Mouse (Mus musculus) bone marrow, adult 2 months (tissue): ENCODE results near the gene Nab2.

Experiments used
- CTCF ChIP-seq: fragments of 200-500 bp; IDR thresholded peaks from 2 replicates; pipeline ENCODE4 v1.5.1; 2011; ENCODE audit warnings: low read length, control low read depth; ENCODE audit not compliant: control insufficient read depth, insufficient read depth
- POLR2A ChIP-seq: fragments of 200-500 bp; IDR thresholded peaks from 2 replicates; pipeline ENCODE4 v1.6.1; 2011; ENCODE audit warnings: low read depth, mild to moderate bottlenecking, control low read depth, low read length, borderline replicate concordance; ENCODE audit not compliant: control insufficient read depth

DNA sequence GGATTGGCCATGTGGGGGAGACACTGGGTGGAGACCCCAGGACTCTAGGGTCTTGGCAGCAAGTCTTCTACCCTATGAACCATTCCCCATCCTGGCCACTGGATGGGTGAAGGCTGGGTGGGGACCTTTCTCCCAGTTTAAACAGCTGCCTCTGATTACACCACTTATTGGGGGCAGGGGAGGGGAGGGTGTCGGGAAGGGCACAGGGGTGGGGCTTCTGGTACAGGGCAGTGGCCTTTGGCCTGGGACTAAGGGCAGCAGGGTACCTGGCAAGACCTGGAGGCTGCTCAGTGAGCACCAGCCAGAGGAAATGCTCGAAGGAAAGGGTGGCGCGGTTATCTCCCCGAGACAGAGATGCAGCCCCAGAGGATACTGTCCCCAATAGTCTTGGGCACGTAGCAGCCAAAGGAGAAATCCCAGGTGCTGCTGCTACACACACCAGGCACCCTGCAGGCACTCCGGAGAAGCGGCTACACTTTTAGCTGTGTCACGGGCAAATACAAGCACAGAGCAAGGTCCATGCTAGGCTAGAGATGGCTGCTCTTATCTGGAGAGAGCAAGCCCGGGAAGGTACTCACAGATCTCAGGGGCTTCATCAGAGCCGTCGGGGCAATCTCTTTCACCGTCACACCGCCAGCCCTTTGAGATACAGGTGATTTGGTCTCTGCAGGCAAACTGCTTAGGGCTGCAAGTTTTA lies 56.1 kb downstream of the Nab2 start:
- TF ChIP-seq CTCF (no peak), POLR2A (no peak)
